Mouse (Mus musculus) stomach, embryonic 16.5 days (tissue): ENCODE results near the gene Sept9. TPM values are rescaled to one million over a fixed set of nuclear protein-coding genes. Genes with fewer than 3 reads are reported as not detected.
A peak's percentile ranks its signal among the peaks of the same experiment; 100 is the strongest.

Source experiments
- ATAC-seq: fragments of 200-750 bp; cut with Nextera tagmentation; 2 replicates; pipeline ENCODE4 v1.8.0; 2017; ENCODE audit warnings: moderate number of reproducible peaks, moderate TSS enrichment; ENCODE audit not compliant: insufficient read depth, low FRiP score
- H3K27ac ChIP-seq: fragments of 300-500 bp; sonication (generic); 2 replicates; pipeline ENCODE4 v1.5.1; 2014; ENCODE audit warnings: low read length
- H3K27me3 ChIP-seq: fragments of 300-500 bp; sonication (generic); 2 replicates; pipeline ENCODE4 v1.6.1; 2014; ENCODE audit warnings: low read length, control low read depth, mixed read lengths; ENCODE audit not compliant: control insufficient read depth, insufficient read depth
- H3K36me3 ChIP-seq: fragments of 300-500 bp; sonication (generic); 2 replicates; pipeline ENCODE4 v1.6.1; 2014; ENCODE audit warnings: low read length; ENCODE audit not compliant: control insufficient read depth, insufficient read depth
- H3K4me1 ChIP-seq: fragments of 300-500 bp; sonication (generic); 2 replicates; pipeline ENCODE4 v1.6.1; 2014; ENCODE audit warnings: low read length, control low read depth, mixed read lengths; ENCODE audit not compliant: control insufficient read depth, insufficient read depth
- H3K4me2 ChIP-seq: fragments of 300-500 bp; sonication (generic); 2 replicates; pipeline ENCODE4 v1.6.1; 2014; ENCODE audit warnings: low read depth, low read length, mixed read lengths
- H3K4me3 ChIP-seq: fragments of 300-500 bp; sonication (generic); replicated peaks from 2 replicates; pipeline ENCODE4 v1.5.1; 2014; ENCODE audit warnings: mild to moderate bottlenecking, low read length
- H3K9ac ChIP-seq: fragments of 300-500 bp; sonication (generic); 2 replicates; pipeline ENCODE4 v1.6.1; 2014; ENCODE audit warnings: low read length
- H3K9me3 ChIP-seq: fragments of 300-500 bp; sonication (generic); replicated peaks from 2 replicates; pipeline ENCODE4 v1.6.1; 2016; ENCODE audit warnings: low read length, control low read depth; ENCODE audit not compliant: control insufficient read depth
- WGBS: fragments of 180-500 bp; shearing (Covaris S2); extraction: QIAGEN DNeasy Blood & Tissue Kit; methylation state at CpG from one replicate; pipeline ENCODE4 v1.1.7; 2014; 5-methylcytosine and 5-hydroxymethylcytosine counted together
- polyA plus RNA-seq: library from polyadenylated mRNA; unstranded; fragments of >200 nt; fragmentation: Nextera tagmentation; extraction: Ambion mirVana; gene quantifications from 2 replicates; pipeline ENCODE4 v1.2.1, GENCODE M21; 2015

The Sept9 gene
- polyA plus RNA-seq, 1 experiment from 2014 or later: 105 TPM

DNA sequence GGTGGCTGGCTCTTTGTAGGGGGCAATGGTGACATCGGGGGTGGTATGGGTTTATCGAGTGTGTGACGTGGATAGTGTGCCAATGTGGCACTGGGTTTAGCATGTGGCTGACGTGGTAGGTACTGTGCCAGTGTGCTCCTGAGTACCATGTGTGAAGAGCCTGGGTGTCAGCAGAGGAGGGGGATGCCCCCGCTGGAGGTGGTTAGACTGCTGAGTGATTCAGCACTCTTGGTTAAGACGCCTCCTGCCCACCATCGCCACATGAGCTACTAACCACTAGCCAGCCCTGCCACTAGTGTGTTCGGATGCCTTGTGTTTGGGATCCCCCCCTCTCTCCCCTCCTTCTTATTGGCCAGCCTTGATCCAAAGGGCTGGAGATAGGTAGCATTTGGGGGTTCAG is 21.3 kb downstream of the Sept9 start:
- no peak overlapping the region for H3K27ac ChIP-seq
- no peak overlapping the region for H3K4me2 ChIP-seq
- H3K27me3 ChIP-seq: no peaks in the 10 kb centered on the region
- no peaks in the 10 kb centered on the region for H3K9me3 ChIP-seq
- peaks cover 3% of the 10 kb centered on the region; the same call in 1 of the 2 replicates for H3K36me3 ChIP-seq
- no peak overlapping the region for H3K4me3 ChIP-seq
- 92% methylated on average over 8 of the region's 8 CpGs for WGBS
- no peak for ATAC-seq
- H3K4me1 ChIP-seq: no peaks in the 10 kb centered on the region; the same call in 1 of the 2 replicates
- no peak overlapping the region for H3K9ac ChIP-seq

DNA sequence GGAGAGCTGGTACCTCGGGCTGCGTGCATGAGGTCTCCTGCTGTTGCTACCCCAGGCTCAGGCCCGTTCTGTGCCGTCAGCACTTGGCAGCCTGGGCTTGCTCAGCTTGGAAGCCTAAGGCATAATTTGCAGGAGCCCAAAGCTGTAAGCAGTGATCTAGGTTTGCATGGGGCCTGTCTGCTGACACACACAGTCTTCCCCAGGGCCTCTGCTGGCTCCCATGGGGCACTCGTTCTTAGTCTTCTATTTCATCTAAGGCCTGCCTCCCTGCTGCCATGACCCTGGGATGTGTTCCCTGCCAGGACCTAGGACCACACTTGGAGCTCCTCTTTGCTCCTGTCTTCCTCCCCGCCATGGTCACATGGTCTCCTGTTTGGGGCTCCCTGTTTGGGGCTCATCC is 21.7 kb downstream of the Sept9 start:
- Histone ChIP-seq H3K4me1 (peaks cover 1% of the 10 kb centered on the region; the same call in 1 of the 2 replicates), H3K36me3 (peaks cover 3% of the 10 kb centered on the region; the same call in 1 of the 2 replicates), H3K27me3 (no peaks in the 10 kb centered on the region), H3K27ac (no peak overlapping the region), H3K4me2 (no peak overlapping the region), H3K4me3 (no peak overlapping the region), H3K9ac (no peak overlapping the region), H3K9me3 (no peaks in the 10 kb centered on the region)
- 77% methylated on average over 6 of the region's 6 CpGs for WGBS
- ATAC-seq: no peak

DNA sequence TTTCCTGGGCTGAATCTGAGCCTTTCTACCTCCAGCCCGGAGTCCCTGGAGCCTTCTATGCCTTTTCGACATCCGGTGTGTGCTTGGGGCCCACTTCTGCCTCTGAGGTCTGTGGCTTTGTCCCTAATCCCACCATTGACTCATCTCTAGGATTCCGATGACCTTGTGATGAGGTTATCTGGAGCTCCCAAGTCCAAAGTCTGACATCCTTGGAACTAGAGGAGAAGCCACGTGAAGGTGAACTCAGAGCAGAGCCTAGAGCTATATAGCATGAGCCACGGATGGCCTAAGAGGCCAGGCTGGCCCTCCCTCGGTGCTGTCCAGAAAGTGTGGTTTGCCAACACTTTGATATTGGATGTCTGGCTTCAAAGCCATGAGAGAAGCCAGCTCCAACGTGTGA is 23.4 kb downstream of the Sept9 start:
- Histone ChIP-seq H3K27me3 (no peaks in the 10 kb centered on the region), H3K4me3 (no peak overlapping the region), H3K4me1 (peaks cover 9% of the 10 kb centered on the region), H3K9ac (no peak overlapping the region), H3K27ac (no peak overlapping the region), H3K36me3 (no peaks in the 10 kb centered on the region), H3K4me2 (no peak overlapping the region), H3K9me3 (no peaks in the 10 kb centered on the region)
- 68% methylated on average over 8 of the region's 8 CpGs for WGBS
- no peak for ATAC-seq

DNA sequence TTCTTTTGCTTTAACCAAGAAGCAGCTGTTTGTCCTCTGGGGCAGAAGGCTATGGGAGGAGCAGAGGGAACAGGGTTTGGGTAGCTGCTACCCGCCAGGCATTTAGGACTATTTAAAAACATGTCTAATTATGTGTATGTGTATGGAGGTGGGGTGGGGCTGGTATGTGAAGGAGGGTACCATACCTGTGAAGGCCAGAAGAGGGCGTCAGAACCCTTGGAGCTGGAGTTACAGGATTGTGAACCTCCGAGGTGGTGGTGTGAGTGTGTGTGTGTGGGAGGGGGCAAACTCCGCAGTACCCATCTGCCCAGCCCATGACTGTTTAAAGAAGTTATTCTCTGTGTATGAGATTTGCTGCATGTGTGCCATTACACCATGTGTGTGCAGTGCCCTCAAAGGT is 25.3 kb downstream of the Sept9 start:
- no peak overlapping the region for H3K4me2 ChIP-seq
- WGBS: 50% methylated on average over 4 of the region's 4 CpGs
- ATAC-seq: no peak
- H3K27ac ChIP-seq: no peak overlapping the region
- no peak overlapping the region for H3K9ac ChIP-seq
- peaks cover 9% of the 10 kb centered on the region for H3K4me1 ChIP-seq
- H3K4me3 ChIP-seq: no peak overlapping the region
- H3K36me3 ChIP-seq: no peaks in the 10 kb centered on the region
- no peaks in the 10 kb centered on the region for H3K9me3 ChIP-seq
- no peaks in the 10 kb centered on the region for H3K27me3 ChIP-seq

DNA sequence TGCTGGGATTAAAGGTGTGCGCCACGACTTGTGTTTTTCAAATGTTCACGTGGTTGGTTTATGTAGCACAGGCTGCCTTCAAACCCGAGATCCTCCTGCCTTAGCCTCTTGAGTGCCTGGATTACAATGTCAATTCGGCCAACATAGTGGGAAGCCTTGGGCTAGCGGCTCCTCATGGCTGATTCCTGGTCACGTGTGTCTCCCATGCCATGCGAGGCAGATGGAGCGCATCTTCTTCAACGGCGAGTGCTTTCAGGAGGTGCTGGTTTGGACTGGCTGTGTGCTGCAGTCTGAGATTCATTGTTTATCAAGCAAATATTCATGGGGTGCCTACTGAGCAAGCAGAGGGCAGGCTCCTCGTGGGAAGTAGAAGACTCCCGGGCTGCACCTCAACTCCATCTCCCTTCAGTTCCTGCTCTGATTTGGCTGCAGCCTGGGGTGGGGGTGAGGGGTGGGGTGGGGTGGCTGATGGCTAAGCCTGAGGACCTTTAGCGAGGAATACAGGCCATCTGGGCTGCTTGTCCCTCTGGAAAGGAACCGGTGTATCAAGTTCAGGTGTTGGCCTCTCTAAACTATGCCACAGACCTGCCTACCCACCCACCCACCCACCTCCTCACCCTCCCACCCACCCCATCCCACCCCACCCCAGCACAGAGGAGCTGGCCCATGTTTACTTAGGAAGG is 26.2 kb downstream of the Sept9 start:
- H3K27me3 ChIP-seq: no peaks in the 10 kb centered on the region
- ATAC-seq: peak; percentile 11; the same call in 1 of the 2 replicates
- no peak overlapping the region for H3K4me3 ChIP-seq
- no peak overlapping the region for H3K4me2 ChIP-seq
- H3K9me3 ChIP-seq: no peaks in the 10 kb centered on the region
- 60% methylated on average over 15 of the region's 15 CpGs for WGBS
- H3K27ac ChIP-seq: peak overlapping the region; percentile 69
- no peak overlapping the region for H3K9ac ChIP-seq
- no peaks in the 10 kb centered on the region for H3K36me3 ChIP-seq
- peaks cover 9% of the 10 kb centered on the region for H3K4me1 ChIP-seq

DNA sequence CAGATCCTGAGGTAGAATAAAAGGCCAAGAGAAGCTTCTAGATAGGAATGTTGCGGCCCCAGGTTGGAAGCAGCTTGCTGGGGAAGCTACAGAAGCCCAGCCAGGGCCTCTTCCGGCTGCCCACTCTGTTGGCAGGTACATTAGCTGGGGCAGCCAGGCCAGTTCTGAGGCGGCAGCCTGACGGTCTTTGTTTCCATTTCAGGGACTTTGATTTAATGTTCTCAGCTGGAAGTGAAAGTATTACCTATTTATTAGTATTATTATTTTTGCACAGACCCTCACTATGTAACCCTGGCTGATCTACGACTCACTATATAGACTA is 26.7 kb downstream of the Sept9 start:
- peak overlapping the region; percentile 69 for H3K27ac ChIP-seq
- no peaks in the 10 kb centered on the region for H3K9me3 ChIP-seq
- peak; percentile 31; the same call in 1 of the 2 replicates for ATAC-seq

DNA sequence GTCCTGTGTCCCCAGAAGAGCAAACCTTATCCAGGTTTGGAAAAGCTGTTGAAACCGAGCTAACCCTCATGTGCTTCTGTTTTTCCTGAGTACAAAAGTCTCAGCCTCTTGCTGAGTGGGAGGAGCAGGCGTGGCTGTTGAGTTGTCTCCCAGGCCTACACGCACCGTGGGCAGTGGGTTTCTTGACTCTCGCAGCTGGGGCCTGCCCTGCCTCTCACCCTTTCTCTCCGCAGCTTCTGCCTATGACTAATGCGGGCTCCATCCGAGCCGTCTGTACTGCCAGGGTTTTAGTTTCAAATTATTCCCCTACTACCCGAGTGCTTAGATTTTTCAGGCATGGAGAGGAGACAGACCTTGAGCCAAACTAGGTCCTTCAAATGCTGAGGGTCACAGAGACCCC is 28.7 kb downstream of the Sept9 start:
- 0 out of 2 replicates have a peak overlapping the region, but pooled peaks have one; percentile 1 for H3K27ac ChIP-seq
- no peak overlapping the region for H3K9ac ChIP-seq
- no peaks in the 10 kb centered on the region for H3K9me3 ChIP-seq
- H3K4me3 ChIP-seq: no peak overlapping the region
- H3K4me2 ChIP-seq: no peak overlapping the region
- H3K4me1 ChIP-seq: peaks cover 18% of the 10 kb centered on the region
- H3K36me3 ChIP-seq: no peaks in the 10 kb centered on the region
- H3K27me3 ChIP-seq: no peaks in the 10 kb centered on the region
- ATAC-seq: no peak
- 46% methylated on average over 10 of the region's 10 CpGs for WGBS

More for the DNA sequence above, 26.7 kb downstream of the Sept9 start:
- H3K36me3 ChIP-seq: no peaks in the 10 kb centered on the region
- H3K27me3 ChIP-seq: no peaks in the 10 kb centered on the region
- H3K4me1 ChIP-seq: peaks cover 9% of the 10 kb centered on the region
- no peak overlapping the region for H3K9ac ChIP-seq
- 40% methylated on average over 5 of the region's 5 CpGs for WGBS
- no peak overlapping the region for H3K4me3 ChIP-seq
- H3K4me2 ChIP-seq: no peak overlapping the region

DNA sequence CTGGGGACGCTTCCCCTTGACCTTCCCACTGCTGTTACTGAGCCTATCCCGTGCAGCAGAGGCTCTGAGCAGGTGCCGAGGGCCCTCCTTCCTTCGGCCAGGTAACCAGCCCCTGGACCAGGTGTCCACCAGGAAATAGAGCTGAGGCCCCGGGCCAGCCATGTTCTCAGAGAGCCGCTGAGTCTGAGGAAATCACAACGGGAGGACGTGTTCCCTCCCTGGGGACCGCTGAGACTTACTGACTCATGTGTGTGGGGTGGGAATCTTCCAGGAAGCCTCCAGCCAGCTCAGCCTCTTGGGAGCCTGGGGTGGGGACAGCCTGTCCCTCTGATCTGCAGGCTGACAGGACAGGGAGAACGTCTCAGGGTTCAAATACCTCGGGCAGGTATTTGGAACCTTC is 32.1 kb downstream of the Sept9 start:
- Histone ChIP-seq H3K9me3 (no peaks in the 10 kb centered on the region), H3K9ac (peak overlapping the region; percentile 25; the same call in 1 of the 2 replicates), H3K4me1 (peaks cover 39% of the 10 kb centered on the region), H3K27me3 (no peaks in the 10 kb centered on the region), H3K36me3 (no peaks in the 10 kb centered on the region), H3K27ac (peak overlapping the region; percentile 40), H3K4me3 (peak overlapping the region; percentile 34; the same call in 1 of the 2 replicates), H3K4me2 (peak overlapping the region; percentile 48)
- ATAC-seq: 0 out of 2 replicates have a peak, but pooled peaks have one; percentile 26
- 45% methylated on average over 11 of the region's 11 CpGs for WGBS

DNA sequence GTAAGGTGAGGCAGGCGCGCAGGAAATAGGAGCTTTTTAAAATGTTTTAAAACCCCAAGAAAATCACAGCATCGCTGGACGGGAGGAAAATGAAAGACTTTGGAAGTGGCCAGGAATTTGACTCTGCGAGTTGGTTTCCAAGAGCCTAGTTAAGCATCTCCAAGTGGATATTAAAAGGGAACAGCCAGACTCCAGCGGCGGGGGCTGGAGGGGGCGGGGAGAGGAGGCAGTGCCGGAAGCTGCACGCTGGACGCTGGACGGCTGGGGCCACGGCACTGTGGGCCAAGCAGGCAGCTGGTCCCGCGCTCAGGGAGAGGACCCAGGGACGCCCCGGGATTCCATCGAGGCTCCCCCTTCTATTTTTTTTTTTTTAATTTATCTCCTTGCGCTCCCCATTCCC is 32.6 kb downstream of the Sept9 start:
- Histone ChIP-seq H3K27me3 (no peaks in the 10 kb centered on the region), H3K9ac (peak overlapping the region; percentile 56), H3K36me3 (no peaks in the 10 kb centered on the region), H3K9me3 (no peaks in the 10 kb centered on the region), H3K4me2 (peak overlapping the region; percentile 48), H3K4me1 (peaks cover 35% of the 10 kb centered on the region), H3K4me3 (peak overlapping the region; percentile 34), H3K27ac (peak overlapping the region; percentile 40)
- 18% methylated on average over 19 of the region's 19 CpGs for WGBS
- ATAC-seq: 0 out of 2 replicates have a peak, but pooled peaks have one; percentile 42
